In genomic region chr1:155232385-155232784, GRCm38 (mm10) we compare ENCODE assay signal across 10 mouse cellular contexts. TPM values are rescaled to one million over a fixed set of nuclear protein-coding genes. Genes with fewer than 3 reads are reported as not detected.
A peak's percentile ranks its signal among the peaks of the same experiment; 100 is the strongest.
DNase-seq lines count a peak whose midpoint lies in the region; ATAC-seq and TF ChIP-seq lines count a peak whose summit lies in the region.
"Had no signal": no experiment of that assay in that cellular context is flagged by ENCODE, and none has a peak within 500 bp of the region (broad histone marks: within the 10 kb centered on the region; RNA-seq: fewer than 3 reads in every experiment).

No protein-coding gene starts in this region.

- H3K27ac ChIP-seq in gastrocnemius, adult 2 months, result no peak overlapping the region
- peak overlapping the region; percentile 83; the same call in 1 of the 2 replicates for H3K27ac ChIP-seq in forebrain, postnatal 0 days (ENCODE audit: low read depth, low read length)
- peak overlapping the region; percentile 86; the same call in 1 of the 2 replicates for H3K27ac ChIP-seq in limb, embryonic 15.5 days

- 39% methylated on average over 12 of the region's 12 CpGs for WGBS in forebrain, postnatal 0 days
- WGBS in limb, embryonic 15.5 days, result 64% methylated on average over 12 of the region's 12 CpGs

- H3K4me2 ChIP-seq in forebrain, postnatal 0 days (ENCODE audit: low read depth), result no peak overlapping the region
- no peak overlapping the region for H3K4me2 ChIP-seq in limb, embryonic 15.5 days

- H3K9ac ChIP-seq in forebrain, postnatal 0 days, result no peak overlapping the region
- H3K9ac ChIP-seq in limb, embryonic 15.5 days, result no peak overlapping the region

- H3K9me3 ChIP-seq in E14TG2a.4 (ENCODE audit: low read length), result peaks cover 12% of the 10 kb centered on the region
- no peaks in the 10 kb centered on the region for H3K9me3 ChIP-seq in forebrain, postnatal 0 days (ENCODE audit: low read length)
- no peaks in the 10 kb centered on the region for H3K9me3 ChIP-seq in limb, embryonic 15.5 days

- no peak for DNase-seq in gastrocnemius, adult 2 months
- no peak for DNase-seq in gastrocnemius, adult 8-10 months (ENCODE audit: low spot score in 2 of 2)
- no peak for DNase-seq in forebrain, postnatal 0 days
- DNase-seq in thymus, postnatal 10 days (ENCODE audit: low spot score in 2 of 2), result no peak
- DNase-seq: lung, postnatal 10 days had no signal

- intact Hi-C loops in gastrocnemius, adult 2 months (cut with DNase I), result no loop called here

- peaks cover 32% of the 10 kb centered on the region for H3K4me1 ChIP-seq in E14TG2a.4 (replicated peaks; ENCODE audit: low read depth, low read length)
- peaks cover 36% of the 10 kb centered on the region for H3K4me1 ChIP-seq in forebrain, postnatal 0 days (ENCODE audit: insufficient read depth)
- peaks cover 82% of the 10 kb centered on the region for H3K4me1 ChIP-seq in limb, embryonic 15.5 days

- H3K4me3 ChIP-seq in gastrocnemius, adult 2 months, result 0 out of 2 replicates have a peak overlapping the region, but pooled peaks have one; percentile 17
- peak overlapping the region; percentile 54 for H3K4me3 ChIP-seq in E14TG2a.4 (replicated peaks; ENCODE audit: low read length)
- no peak overlapping the region for H3K4me3 ChIP-seq in forebrain, postnatal 0 days (ENCODE audit: low read depth, low read length)
- no peak overlapping the region for H3K4me3 ChIP-seq in limb, embryonic 15.5 days
- H3K4me3 ChIP-seq: layer of hippocampus, adult 2 months had no signal

- H3K27me3 ChIP-seq in E14TG2a.4 (ENCODE audit: insufficient read depth, low read length), result peaks cover 45% of the 10 kb centered on the region
- H3K27me3 ChIP-seq in forebrain, postnatal 0 days (ENCODE audit: insufficient read depth, low read length), result no peaks in the 10 kb centered on the region
- no peaks in the 10 kb centered on the region for H3K27me3 ChIP-seq in limb, embryonic 15.5 days

- peak; percentile 7; the same call in 1 of the 2 replicates for ATAC-seq in forebrain, postnatal 0 days
- ATAC-seq in limb, embryonic 15.5 days (ENCODE audit: insufficient number of reproducible peaks, low FRiP score, low TSS enrichment, low read depth), result no peak
- no peak for ATAC-seq in inflammation-experienced regulatory T-cells, adult 6 months
- ATAC-seq in megakaryocyte, adult 5-6 weeks (ENCODE audit: poor library complexity, severe bottlenecking), result no peak

- TF ChIP-seq CTCF in gastrocnemius, adult 2 months (IDR thresholded peaks at IDR 0.05), result no peak
- TF ChIP-seq CTCF in E14TG2a.4 (conservative IDR thresholded peaks at IDR 0.05; ENCODE audit: low read length), result no peak
- TF ChIP-seq CTCF in forebrain, postnatal 0 days (IDR thresholded peaks at IDR 0.05; ENCODE audit: low read depth), result no peak

- no peaks in the 10 kb centered on the region for H3K36me3 ChIP-seq in E14TG2a.4 (ENCODE audit: insufficient read depth, low read length)
- H3K36me3 ChIP-seq in forebrain, postnatal 0 days (ENCODE audit: insufficient read depth), result no peaks in the 10 kb centered on the region
- 0 out of 2 replicates have a peak, but pooled peaks cover 6% of the 10 kb centered on the region for H3K36me3 ChIP-seq in limb, embryonic 15.5 days

RNA-seq across cellular contexts. Expression of gene BC034090, which starts 11.9 kb away (rescaled TPM):
- 1 to 10 TPM in 1 of 2 experiments, under 1 TPM in 1; 0.94 to 1.8 TPM for total RNA-seq in gastrocnemius, adult 2 months (2021)
- total RNA-seq in gastrocnemius, adult 8-10 months (2022), result 1 to 10 TPM in 2 of 4 experiments, under 1 TPM in 2; 0.32 to 1.5 (median 1.0) TPM
- 7.4 and 9.9 TPM in 2 replicates for total RNA-seq in forebrain, postnatal 0 days (2014; rRNA removed)
- 1.4 and 2.5 TPM in 2 replicates for polyA plus RNA-seq in forebrain, postnatal 0 days (2015; fragmentation: Nextera tagmentation; extraction: Ambion mirVana)
- 6.0 and 6.1 TPM in 2 replicates for polyA plus RNA-seq in limb, embryonic 15.5 days (2015; fragmentation: Nextera tagmentation; extraction: Ambion mirVana)
- under 1 TPM in 2 of 3 experiments, not detected in 1; 0.50 to 0.96 TPM for polyA plus RNA-seq in inflammation-experienced regulatory T-cells, adult 6 months (2017; shearing (Covaris generic))
- not detected in 2 replicates for total RNA-seq in megakaryocyte, adult 5-6 weeks (2015)
- total RNA-seq in megakaryocyte, adult 5-6 weeks (2017), result 0.45 TPM in 1 of 2 replicates, not detected in the other

Comparison
In these comparisons a context has a peak if more than half of its experiments do, and no peak if none do; other contexts are left out.
1. H3K4me3 ChIP-seq: peak in gastrocnemius, adult 2 months (single experiment) and E14TG2a.4 (single experiment); none in forebrain, postnatal 0 days (single experiment) and limb, embryonic 15.5 days (single experiment).